Mouse (Mus musculus) R1 (cell line): ENCODE results near the gene Pecam1.
"Not testable (repeated sequence)": the region's sequence is repeated elsewhere in the genome, so short reads cannot be mapped to it uniquely, and the experiment has no call there.

Experiments
- DNase-seq: peaks from one replicate; pipeline ENCODE4 v3.0.0-alpha.2; 2018; ENCODE audit warnings: low read depth, low spot score

The Pecam1 gene

GRCm38 (mm10) chr11:106773061-106773460, 22.6 kb upstream of the Pecam1 start:
- DNase-seq = no peak

GRCm38 (mm10) chr11:106770195-106770974, 20.0 kb upstream of the Pecam1 start:
- peak; percentile 54 for DNase-seq

- peak; percentile 67 for DNase-seq
Measured at GRCm38 (mm10) chr11:106767516-106767915, 17.1 kb upstream of the Pecam1 start.

DNA sequence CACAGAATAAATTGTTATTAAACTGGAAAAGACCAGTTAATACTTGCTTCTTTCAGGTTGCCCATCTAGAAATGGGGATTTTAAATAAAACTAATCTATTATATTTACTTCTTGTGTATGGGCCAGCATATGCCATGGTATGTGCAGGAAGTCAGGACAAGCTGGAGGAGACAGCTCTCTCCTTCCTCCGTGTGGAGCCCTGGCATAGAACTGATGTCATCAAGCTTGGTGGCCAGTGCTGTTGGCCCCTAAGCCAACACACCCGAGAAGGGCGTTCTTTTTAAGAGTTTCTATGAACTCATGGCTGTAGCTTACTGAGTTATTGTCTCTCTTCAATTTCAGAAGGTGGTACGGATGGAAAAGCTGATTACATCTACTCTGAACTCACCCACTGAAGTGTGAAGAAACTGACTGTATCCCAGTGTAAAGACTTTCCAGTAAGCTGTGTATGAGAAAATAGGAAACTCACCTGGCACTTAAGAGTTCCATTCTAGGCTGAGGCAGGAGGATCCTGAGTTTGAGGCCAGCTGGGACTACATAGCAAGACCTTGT, 16.3 kb upstream of the Pecam1 start:
- no peak for DNase-seq

DNA sequence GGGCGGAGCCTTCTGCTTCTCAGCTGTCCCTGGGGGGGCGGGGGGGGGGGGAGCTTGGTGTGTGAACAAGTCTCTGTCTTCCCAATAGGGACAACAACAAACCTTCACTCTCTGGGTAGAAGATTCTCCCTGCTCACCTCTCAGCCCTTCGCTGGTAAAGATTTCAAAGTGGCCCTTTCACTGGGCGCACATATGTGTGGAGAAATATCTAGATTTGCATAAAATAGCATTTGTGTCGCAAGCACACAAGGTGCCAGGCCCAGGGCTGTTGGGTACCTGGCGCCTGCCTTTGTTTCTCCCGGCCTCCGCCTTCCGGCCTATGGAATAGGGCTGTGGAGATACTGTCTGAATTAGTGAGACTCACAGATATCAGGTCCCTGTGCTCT, 12.4 kb upstream of the Pecam1 start:
- DNase-seq = no peak

DNA sequence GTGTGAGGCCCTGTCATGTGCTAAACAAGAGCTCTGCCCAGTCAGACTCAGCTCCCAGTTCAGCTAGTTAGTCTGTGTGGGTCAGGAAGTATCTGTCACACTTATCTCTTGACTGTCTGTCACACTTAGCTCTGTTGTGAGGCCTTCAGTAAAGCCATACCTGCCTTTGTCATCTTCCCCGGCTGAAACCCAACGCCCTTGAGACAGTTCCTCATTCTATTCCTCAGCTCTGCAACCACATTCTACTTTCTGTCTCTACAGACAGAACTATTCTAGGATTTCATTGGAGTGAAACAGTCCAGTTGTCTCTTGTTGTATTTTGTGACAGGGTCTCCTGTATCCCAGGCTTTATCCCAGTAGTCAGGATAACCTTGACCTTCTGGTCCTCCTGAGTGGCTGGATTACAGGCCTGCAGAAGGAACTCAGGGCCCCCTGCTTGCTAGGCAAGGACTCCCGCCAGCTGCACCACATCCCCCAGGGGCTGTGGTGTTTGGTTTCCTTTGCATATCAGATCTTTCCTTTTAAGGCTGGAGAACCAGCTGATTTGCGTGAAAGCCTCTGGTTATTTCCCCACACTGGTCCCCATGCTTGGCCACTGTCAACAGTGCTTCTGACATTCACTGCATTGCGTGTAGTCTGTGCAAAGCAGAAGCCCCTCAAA, 11.8 kb upstream of the Pecam1 start:
- DNase-seq = peak; percentile 75

- no peak for DNase-seq
Measured at GRCm38 (mm10) chr11:106760511-106760910, 10.1 kb upstream of the Pecam1 start.

DNA sequence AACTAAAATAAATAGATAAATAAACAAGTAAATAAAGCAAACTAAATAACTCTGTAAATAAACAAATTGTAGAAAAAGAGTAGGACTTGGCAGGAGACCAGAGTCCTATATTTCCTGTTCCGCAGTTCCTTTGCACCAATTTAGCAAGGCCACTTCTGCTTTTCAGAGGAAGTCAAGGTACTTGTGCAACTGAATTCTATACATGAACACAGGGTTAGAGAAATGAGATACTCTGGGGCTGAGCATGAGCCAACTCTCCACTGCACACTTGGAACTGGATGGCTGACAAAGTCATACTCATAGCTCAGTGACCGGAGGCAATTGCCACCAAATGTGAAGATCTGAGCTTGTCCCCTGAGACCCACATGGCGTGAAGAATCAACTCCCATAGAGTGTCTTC, 8.6 kb upstream of the Pecam1 start:
- no peak for DNase-seq

DNA sequence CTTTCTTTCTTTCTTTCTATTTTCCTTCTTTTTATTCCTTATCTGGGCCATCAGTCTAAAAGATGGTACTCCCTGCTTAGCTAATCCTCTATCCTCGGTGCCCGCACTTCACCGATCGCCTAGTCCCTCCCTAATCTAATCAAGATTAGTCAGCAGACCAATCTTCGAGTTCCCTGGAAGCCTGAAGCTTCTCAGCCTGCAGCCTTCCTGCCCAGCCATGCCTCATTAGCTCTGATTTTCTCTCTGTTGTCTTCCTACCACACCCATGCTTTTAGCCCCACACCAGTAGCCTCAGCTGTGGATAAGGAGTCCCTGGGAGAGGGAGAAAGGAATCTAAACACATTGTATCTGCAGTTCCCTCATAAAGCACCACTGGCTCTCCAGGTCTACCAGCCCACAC, 5.2 kb upstream of the Pecam1 start:
- no peak for DNase-seq

DNA sequence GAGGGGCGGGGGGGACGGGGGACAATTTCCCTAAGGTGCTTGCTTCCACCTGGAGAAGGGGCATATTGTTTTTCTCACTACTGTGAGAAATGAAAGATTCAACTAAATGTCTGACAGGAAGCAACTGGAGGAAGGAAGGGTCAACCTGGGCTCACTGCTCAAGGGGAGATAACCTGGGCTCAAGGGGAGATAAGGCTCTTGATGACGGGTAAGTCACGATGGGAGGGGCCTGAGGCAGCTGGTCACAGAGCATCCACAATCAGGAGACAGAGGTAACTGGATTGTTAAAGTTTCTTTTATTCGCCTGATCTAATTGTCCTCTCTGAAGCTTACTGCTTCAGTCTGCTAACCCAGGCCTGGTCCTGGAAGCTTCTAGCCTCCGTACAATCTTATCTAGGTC, 2.9 kb upstream of the Pecam1 start:
- no peak for DNase-seq

GRCm38 (mm10) chr11:106752103-106752502, 1.7 kb upstream of the Pecam1 start:
- no peak for DNase-seq

DNA sequence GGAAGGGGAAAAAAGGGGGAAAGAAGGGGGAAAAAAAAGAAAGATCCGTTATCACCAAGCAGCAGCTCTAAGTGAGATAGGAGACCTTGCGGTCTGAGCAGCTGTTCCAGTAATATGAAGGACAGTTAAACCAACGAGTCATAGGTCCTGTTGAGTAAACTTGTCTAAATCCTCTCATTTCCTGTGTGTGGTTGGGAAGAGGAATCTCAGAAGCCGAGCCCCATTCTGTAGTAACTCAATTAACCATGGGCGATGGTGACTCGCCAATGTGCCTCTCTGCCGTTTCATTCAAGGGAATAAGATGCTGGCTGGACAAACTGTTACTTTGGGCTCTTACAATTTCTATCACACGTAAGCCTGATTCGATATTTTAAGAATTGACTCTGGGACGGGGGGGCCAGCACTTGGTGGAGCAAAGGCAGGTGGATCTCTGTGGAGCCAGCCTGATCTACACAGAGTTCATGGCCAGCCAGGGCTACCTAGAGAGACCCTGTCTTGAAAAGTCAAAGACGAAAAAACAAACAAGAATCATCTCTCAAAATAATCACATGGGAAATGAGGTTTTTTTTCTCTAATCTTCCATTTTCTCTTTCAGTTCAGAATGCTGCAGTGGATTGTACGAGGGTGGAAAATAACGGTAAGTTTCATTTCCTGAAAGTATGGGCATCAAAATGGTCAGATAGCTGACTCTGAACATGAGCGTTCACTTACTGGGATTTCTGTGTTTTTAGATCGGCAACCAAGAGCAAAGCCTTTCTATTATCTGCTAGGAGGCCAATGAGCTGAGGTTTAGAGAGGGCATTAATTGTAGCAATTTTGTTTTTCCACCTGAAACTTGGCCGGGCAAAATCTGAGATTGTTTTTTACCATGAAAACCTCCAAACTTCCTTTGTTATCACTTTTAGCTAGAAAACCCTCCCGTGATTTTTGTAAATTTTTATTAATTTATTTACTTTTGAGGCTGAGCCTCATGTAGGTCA, 901 bp upstream of the Pecam1 start, which contains the start of gene Milr1:
Gene Milr1 (plus strand): TSS at position 188 of the 980 bp plus-strand sequence.
- no peak for DNase-seq

- DNase-seq = not testable (repeated sequence)
Measured at GRCm38 (mm10) chr11:106749557-106750120, 789 bp downstream of the Pecam1 start.

- DNase-seq = peak; percentile 26
Measured at GRCm38 (mm10) chr11:106744949-106745348, 5.5 kb downstream of the Pecam1 start.

DNA sequence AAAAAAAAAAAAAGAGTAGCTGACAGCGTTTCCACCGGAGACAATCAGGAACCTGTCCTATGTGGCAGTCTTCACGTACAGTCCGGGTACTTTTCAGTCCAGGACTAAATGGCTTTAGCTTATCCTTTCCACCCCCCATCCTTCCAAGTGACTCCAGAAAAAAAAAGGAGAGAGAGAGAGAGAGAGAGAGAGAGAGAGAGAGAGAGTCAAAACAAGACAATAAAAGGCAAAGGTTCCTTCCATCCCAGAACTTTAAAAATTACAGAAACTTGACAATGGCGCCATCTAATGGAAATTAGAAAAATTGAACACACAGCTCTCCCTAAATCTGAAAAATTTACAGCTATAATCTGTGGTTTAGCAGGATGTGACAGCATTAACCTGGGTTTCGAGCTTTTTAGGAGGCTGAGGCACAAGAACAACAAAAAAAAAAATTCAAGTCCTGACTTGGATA, 8.0 kb downstream of the Pecam1 start:
- peak; percentile 63 for DNase-seq

- no peak for DNase-seq
Measured at GRCm38 (mm10) chr11:106741826-106742225, 8.6 kb downstream of the Pecam1 start.

- DNase-seq = peak; percentile 59
Measured at GRCm38 (mm10) chr11:106741232-106741631, 9.2 kb downstream of the Pecam1 start.

DNA sequence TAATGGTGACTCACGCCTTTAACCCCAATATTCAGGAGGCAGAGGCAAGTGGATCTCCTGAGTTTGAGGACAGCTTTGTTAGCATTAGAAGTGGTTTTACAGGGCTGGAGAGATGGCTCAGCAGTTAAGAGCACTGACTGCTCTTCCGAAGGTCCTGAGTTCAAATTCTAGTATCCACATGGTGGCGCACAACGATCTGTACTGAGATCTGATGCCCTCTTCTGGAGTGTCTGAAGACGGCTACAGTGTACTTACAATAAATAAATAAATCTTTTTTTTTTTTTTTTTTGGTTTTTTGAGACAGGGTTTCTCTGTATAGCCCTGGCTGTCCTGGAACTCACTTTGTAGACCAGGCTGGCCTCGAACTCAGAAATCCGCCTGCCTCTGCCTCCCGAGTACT, 9.7 kb downstream of the Pecam1 start:
- DNase-seq = not testable (repeated sequence)

DNA sequence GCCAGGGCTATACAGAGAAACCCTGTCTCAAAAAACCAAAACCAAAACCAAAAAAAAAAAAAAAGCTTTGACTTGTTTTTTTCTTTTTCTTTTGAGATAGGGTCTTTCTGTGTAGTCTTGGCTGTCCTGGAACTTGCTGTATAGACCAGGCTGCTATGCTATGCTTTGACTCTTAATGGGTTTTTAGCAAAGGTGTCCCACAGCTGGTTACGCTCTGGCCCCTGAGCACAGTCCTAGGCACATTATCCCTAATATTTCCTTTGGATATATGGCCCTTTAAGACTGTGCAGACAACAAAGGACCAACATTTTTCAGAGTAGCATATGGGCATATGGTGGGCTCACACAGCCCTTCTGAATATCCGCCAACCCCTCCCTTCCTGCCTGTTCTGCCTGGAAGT, 11.3 kb downstream of the Pecam1 start:
- DNase-seq = no peak

- DNase-seq = peak; percentile 28
Measured at GRCm38 (mm10) chr11:106737178-106737621, 13.2 kb downstream of the Pecam1 start.

- no peak for DNase-seq
Measured at GRCm38 (mm10) chr11:106736614-106737013, 13.8 kb downstream of the Pecam1 start.
